Mouse (Mus musculus) liver, adult 2 months (tissue): ENCODE results near the gene Sdf2l1.

Experiments used
- CTCF ChIP-seq: fragments of 200-500 bp; IDR thresholded peaks from 2 replicates; pipeline ENCODE4 v1.5.1; 2011; ENCODE audit warnings: low read depth, low read length, control low read depth
- POLR2A ChIP-seq: fragments of 200-500 bp; IDR thresholded peaks from 2 replicates; pipeline ENCODE4 v1.6.1; 2011; ENCODE audit warnings: low read length, control low read depth; ENCODE audit not compliant: insufficient read depth; ENCODE audit errors: extremely low read depth

GRCm38 (mm10) chr16:17181382-17181781 lies 49.2 kb upstream of the Sdf2l1 start:
- TF ChIP-seq CTCF, result no peak
- TF ChIP-seq POLR2A, result no peak
